Mouse (Mus musculus) right cerebral cortex, postnatal 25 days (tissue): ENCODE data around the gene Zbtb32.

Experiments used
- DNase-seq: peaks from one replicate; pipeline ENCODE4 v3.0.0; 2022

Gene Zbtb32

GRCm38 (mm10) chr7:30598786-30599185 lies at the start of gene Zbtb32:
Gene Zbtb32, minus strand, starts transcription at chr7:30598909.
- no peak for DNase-seq

DNA sequence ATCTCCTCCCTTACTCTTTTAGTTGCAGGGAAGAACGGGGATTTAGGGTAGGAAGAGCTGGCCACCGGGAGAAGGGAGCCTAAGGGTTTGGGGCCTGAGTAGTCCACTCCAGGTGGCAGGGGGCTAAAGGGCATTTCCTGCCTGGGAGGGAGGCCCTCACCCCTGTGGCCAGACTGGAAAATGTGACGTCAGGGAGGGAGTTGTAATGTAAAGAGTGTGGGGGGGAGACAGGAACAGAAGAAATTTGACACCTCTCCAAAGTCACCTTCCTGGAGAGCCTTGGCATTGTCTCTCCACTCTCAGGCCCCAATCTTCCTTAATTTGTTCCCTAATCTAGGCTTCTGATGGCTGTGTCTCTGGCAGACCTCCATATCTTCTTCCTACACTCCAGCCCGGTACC lies 40.4 kb upstream of the Zbtb32 start:
- no peak for DNase-seq

DNA sequence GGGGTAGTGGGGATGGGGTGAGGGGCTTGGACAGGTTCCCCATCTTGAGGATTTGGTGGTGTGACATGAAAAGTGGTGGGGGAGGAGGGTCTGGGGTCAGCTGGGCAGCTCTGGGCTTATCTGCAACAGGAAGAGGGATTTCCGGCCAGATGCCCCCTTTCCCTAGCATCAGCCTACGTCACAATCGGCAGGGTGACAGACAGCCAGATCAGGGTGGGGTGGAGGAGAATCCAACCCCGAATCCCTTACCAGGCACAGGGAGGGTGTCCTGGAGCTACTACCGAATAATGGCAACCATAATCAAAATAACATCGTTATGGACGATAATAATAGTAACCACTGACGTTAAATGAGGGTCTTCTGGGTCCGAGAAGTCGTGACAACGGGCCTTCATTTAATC lies 37.7 kb upstream of the Zbtb32 start:
- no peak for DNase-seq

GRCm38 (mm10) chr7:30635752-30636151 lies 37.0 kb upstream of the Zbtb32 start, which contains the start of gene Etv2:
Gene Etv2, minus strand, starts transcription at chr7:30635852.
- DNase-seq, result no peak

DNA sequence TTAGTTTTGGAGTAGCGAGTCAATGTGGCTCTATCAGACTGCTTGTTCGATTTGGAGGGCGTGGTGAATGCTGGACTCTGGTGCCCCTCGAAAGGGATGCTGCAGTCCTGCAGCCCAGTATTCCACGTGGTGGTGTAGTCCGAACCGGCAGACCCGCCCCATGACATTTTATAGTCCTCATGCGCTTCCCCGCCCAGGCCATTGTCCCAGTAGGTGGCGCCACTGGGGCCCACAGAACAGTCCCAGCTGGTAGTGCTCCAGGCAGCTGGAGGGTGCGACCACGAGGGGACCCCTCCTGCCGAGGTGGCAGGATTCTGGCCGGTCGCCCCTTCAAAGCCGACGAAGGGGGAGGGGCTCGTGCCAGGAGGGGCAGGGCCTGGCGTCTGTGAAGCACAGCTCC lies 35.9 kb upstream of the Zbtb32 start:
- no peak for DNase-seq

GRCm38 (mm10) chr7:30633762-30634412 lies 35.2 kb upstream of the Zbtb32 start:
- no peak for DNase-seq

DNA sequence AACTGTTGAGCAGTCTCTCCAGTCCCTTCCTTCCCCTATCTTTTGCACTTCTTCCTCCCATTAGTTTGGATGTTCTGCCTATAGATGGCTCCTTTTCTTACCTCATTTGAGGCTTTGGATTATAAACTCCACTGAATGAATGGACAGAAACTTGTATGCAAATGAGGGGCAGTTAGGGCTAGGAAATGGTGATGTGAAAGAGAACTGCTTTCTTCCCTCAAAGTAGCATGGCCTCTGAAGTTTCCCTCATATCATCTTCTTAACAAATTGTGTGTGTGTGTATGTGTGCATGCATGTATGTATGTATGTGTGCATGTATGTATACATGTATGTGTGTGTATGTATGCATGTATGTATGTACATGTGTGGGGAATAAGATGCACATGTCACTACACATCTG lies 30.3 kb upstream of the Zbtb32 start:
- DNase-seq, result no peak

- no peak for DNase-seq
Measured at GRCm38 (mm10) chr7:30626647-30627046, 27.9 kb upstream of the Zbtb32 start.

GRCm38 (mm10) chr7:30625530-30626384 lies 27.0 kb upstream of the Zbtb32 start, which contains the start of gene Cox6b1:
Gene Cox6b1, minus strand, starts transcription at chr7:30626151.
- peak; percentile 86 for DNase-seq

DNA sequence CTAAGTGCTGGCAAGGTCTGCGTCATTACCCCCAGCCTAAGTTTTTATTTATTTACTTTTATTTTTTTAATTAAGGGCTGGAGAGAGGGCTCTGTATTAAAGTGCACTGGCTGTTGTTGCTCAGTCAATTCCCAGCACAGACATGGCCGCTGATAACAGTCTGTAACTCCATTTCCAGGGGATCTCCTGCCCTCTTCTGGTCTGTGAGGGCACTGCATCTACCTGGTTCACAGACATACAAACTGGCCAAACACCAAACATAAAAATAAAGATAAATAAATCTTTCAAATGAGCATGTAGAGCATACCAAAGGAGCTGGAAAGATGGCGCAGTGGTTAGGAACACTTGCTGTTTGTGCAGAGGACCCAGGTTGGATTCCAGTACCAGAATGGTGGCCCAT lies 20.5 kb upstream of the Zbtb32 start:
- no peak for DNase-seq

DNA sequence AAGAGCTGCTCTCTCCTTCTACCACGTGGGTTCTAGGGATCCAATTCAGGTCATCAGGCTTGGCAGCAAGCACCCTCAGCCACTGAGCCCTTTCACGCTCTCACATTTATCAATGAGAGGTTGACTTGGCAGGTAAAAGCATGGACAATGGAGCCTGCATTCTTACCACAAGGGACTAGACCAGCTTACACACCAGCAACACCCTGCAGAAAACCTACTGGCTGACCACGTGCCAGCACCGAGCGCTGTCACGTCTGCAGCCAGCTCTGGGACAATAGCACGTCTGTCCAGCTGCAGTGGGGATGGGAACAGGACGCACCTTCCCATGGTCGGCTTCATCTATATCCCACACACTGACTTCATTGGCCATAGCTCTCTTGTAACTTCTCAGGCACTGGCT lies 19.9 kb upstream of the Zbtb32 start:
- DNase-seq, result no peak

DNA sequence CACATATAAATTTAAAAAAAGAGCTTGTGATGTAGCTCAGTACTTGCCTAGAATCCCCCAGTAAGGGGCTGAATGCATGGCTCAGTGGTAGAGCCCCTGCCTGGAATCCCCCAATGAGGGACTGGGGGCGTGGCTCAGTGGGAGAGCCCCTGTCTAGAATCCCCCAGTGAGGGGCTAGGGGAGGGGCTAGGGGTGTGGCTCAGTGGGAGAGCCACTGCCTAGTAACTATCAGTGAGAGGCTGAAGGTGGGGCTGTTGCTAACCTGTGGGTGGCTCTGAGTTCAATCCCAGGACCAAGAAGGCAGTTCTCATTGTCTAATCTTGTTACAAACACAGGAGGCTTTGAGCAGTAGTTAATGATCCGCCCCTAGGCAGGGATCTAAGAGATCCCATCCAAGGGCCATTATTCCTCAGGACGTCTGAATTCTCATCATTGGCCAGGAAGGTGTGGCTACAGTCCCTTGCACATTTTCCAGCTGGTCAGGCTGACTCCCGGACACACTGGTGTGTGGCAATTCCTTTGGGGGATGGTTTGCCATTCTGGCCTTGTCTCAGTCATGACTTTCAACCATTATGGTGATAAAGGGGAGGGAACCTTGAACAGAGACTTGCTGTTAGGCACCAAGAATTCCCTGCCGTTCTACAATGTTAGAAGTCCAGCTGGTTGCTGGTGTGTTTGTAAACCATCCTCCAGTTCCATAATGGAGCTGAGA lies 16.5 kb upstream of the Zbtb32 start:
- no peak for DNase-seq

DNA sequence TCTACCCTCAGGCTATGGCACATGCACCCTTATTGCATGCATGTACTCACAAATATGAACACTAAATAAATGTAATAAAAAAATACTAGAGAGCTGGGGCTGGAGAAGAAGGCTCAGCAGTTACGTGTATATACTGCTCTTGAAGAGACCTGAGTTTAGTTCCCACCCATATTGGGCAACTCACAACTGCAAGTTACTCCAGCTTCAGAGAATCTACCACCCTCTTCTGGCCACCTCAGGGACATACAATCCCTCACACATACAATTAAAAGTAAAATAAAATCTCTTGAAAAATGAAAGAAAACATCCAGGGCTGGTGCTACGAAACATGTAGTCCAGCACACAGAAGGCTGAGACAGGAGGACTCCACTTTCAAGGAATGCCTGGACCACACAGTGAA lies 15.7 kb upstream of the Zbtb32 start:
- DNase-seq, result no peak

GRCm38 (mm10) chr7:30613529-30614112 lies 14.9 kb upstream of the Zbtb32 start:
- no peak for DNase-seq

GRCm38 (mm10) chr7:30612654-30613402 lies 14.1 kb upstream of the Zbtb32 start, which contains the start of gene Upk1a:
Gene Upk1a, minus strand, starts transcription at chr7:30612847.
- DNase-seq, result no peak

GRCm38 (mm10) chr7:30610043-30610442 lies 11.3 kb upstream of the Zbtb32 start:
- no peak for DNase-seq

GRCm38 (mm10) chr7:30608476-30608875 lies 9.8 kb upstream of the Zbtb32 start:
- no peak for DNase-seq

GRCm38 (mm10) chr7:30607706-30608309 lies 9.1 kb upstream of the Zbtb32 start:
- no peak for DNase-seq

GRCm38 (mm10) chr7:30604944-30605343 lies 6.2 kb upstream of the Zbtb32 start:
- no peak for DNase-seq

DNA sequence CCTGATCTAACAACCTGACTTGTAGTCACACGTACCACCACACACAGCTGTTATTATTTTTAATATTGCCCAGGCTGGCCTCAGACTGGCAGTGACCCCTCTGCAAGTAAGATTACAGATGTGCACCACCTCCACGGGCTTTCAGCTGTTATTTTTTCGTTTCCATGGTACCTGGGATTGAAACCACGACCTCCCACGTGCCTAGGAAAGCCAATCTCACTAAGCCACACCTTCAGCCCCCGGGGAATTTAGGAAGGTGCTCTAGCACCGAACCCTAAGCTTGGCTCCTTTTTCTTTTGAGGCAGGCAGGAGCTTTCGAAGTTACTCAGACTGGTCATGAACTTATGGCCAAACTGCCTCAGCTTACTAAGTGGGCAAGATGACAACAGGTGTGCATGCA lies 5.7 kb upstream of the Zbtb32 start:
- no peak for DNase-seq

DNA sequence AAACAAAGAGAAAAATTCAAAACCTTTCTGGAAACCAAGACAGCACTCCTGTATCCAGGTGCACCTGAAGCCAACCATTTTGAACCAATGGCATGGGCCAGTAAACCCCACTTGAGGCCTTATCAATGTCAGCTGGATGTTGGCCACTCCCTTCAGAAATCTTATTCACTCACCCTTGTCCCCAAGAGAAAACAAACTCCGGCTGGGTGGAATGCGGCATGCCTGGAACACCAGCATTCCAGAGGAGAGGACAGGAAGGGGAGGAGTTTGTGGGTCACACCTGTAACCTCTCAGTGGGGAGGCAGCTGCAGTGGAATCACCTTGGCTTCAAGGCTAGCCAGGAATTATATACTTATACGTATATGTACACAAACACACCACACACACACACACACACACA lies 3.9 kb upstream of the Zbtb32 start:
- no peak for DNase-seq

- DNase-seq, result no peak
Measured at GRCm38 (mm10) chr7:30600651-30601050, 1.9 kb upstream of the Zbtb32 start.
